Mouse (Mus musculus) urinary bladder, postnatal 10 days (tissue): Measurements from ENCODE around the gene Flrt1.
"Not testable (repeated sequence)": the region's sequence is repeated elsewhere in the genome, so short reads cannot be mapped to it uniquely, and the experiment has no call there.

Experiments used
- DNase-seq: peaks from one replicate; pipeline ENCODE4 v3.0.0; 2022; ENCODE audit warnings: low spot score

The Flrt1 gene

DNA sequence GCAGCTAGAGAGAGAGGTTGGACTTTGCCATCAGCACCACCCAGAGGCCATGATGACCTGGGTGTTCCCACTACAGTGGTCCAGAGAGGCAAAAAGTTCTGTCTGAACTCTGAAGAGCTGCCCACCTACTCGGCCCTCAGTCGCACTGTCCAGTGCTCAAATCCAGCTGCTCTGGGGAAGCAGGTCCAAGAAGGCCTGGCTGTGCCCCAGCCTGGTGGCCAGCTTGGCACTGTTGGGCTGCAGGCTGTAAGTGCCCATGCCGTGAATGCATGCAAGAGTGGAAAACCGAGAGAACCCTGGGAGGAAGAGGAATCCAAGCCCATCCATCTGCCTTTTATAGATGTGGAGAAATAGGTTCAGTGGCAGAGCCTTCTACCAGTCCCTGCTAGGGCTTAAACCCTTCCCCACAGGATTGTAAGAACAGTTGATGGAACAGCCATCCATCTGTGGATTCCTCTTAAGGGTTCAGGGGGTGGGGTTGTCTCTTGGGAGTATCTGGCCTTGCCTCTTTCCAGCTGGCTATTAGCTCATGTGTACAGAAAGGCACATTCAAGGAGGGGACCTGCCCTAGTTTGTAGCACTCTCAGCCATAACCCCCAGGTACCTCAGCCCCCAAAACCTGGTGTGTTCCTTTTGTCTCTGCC, 2.1 kb downstream of the Flrt1 start:
- DNase-seq = no peak

DNA sequence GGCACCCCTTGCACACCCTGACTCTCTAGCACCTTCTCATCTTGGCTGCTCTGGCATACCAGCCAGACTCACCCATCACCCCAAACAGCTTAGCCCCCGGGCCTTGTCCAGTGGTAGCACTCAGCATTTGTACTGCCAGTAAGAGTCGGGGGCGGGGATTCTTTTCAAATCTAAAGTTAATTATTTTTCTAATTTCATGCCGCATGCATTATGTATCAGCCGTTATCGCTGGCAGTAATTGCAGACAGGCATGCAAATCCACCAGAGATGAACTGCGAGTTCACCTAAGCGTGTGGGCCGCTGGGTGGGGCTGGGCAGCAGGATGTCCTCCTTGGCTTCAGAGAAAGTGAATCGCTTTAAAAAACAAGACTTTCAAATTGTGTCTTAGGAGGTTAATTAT, 3.5 kb downstream of the Flrt1 start:
- no peak for DNase-seq

DNA sequence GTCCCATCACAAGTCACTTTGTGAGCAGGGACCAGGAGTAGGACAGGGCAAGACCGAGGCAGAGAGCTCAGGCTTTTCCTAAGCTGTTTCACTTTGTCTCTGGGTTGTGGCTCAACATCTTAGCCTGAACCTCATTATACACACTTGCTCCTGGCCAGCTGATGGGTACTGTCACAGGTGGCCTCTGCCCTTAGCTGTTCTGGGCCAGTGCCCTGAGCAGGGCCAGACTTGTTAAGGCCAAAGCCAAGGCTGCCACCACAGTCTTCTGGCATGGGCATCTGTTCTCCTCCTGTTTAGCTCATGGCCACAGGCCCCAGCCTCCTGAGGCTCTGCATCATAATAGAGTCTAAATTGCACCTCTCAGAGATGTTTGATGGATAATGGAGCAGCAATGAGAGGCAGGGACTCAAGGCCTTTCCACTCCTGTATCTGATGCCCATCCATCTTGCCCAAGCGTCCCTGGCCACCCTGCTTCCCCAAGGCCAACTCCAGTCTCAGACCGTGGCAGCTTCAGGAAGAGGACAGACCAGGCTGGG, 5.8 kb downstream of the Flrt1 start:
- DNase-seq = no peak

DNA sequence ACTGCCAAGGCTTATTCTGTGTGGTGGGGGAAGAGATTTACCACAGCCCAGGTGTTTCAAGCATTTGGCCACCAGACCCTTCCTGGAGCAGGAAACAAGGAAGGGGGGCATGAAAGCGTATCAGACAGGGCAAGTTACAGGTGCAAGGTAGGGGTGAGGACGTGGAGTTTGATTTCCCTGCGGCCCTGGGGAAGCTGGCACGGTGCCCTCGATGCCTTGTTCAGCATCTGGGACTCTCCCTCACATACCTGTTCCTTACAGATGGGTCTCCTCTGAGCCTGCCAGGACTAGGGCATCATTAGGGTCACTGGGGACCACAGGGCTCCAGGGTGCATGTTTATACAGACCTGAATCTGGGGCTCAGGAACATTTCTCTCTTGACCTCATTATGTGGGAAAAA, 12.8 kb downstream of the Flrt1 start:
- no peak for DNase-seq

DNA sequence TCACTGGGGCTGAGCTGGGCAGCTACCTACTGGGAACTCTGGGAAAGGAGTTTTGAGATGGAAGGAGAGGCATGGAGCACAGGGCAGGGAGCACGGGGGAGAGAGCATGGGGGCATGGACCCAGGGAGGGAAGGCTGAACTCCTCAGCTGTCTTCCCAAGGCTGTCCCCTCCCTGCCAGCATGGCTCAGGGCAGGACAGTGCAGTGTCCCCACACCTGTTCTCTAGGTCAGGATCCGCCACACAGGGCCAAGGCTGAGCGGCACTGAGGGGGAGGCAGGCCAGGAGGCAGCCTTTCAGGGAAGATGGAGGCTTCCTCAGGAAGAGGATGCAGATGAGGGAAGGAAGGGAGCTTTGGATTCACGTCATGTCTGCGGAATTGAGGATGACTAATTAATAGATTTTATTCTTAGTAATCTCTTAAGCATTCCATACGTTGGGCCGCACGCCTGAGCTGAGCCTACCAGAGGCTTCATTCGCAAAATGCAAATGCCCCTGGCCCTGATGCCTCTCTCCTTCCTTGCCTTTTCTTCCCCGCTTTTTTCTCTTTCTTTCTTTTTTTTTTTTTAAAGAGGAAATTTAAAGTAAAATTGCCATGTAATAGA, 14.0 kb downstream of the Flrt1 start:
- DNase-seq = no peak

DNA sequence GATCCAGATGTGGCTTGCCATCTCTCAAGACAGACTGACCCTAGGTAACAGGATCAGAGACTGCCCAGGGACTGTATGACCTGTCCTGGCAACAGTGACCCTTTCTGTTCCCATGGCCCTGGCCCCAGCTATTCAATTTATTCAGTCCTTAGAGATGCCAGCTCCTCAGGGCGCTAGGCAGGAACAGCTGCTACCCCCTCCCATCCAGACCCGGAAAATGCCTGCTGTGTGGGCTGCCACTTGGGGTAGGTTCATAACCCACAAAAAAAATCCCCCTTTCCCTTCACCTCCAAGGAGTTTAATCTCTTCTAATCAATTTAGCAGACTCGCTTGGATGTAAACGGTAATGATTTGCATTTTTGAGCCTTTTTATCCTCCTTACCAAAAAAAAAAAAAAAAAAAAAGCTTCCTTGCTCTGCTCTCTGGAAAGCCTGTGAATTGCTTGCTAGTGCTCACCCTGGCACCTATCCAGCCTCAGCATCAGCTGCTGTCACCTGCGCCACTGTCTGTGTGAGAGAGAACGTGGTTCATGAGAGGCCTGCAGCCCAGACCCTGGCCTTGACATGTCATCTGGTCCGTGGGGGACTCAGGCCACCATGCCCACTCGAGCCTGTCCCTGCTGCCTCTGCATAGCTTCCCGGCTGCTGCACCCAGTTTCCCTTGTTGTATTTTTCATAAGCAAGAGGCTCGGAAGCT, 15.0 kb downstream of the Flrt1 start:
- DNase-seq = no peak

DNA sequence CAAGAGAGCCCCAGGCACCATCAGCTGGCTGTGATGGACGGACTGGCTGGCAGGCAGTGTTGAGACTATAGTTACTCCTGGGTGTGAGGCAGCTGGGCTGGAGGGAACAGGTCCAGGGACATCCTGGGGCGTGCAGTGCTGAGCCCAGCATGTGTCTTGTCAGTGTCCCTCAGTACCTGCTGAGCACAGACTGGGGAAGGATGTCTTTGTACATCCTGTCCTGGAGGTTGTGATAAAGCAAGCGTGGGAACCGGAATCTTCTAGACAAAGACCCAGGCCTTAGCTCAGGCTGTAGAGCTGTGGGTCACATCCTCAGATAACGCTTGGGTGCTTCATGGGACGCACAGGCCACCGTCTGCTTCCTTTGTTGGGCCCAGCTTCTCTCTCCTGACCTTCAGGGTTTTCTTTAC, 15.7 kb downstream of the Flrt1 start:
- DNase-seq = no peak

DNA sequence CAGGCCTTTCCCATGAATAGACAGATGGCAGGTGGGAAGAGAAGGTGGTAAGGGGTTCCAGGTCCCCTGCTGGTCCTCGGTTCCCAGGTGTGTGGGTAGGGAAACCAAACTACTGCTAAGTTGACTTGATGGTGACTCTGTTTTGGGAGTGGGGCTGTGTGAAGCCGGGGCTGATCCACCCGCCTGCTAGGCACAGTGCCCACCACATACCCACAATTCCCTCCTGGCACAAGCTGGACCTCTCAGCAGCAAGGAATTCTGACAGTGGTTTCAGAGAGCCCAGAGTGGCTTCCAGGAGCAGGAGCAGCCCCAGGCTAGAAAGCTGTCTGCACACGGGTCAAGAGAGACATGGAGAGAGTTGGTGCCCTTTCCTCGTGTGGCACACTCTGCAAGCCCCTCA, 16.5 kb downstream of the Flrt1 start:
- no peak for DNase-seq

DNA sequence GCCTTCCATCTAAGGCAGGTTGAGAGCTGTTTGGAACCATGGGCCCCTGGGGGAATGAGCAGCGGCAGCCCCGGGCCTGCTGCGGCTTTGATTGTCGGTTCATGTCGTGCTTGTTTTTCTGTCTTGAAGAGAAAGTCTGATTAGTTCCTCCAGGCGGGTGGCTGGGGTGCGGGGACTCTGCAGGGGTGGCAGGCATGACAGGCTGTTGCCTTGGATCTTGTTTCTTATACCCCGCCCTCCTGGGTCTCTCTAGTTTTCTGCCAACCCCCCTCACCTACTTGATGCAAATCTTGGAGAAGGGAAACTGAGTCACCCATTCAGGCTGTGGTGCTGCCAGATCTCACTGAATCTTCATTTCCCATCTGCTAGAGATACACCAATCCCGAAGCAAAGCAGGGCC, 17.0 kb downstream of the Flrt1 start:
- no peak for DNase-seq

DNA sequence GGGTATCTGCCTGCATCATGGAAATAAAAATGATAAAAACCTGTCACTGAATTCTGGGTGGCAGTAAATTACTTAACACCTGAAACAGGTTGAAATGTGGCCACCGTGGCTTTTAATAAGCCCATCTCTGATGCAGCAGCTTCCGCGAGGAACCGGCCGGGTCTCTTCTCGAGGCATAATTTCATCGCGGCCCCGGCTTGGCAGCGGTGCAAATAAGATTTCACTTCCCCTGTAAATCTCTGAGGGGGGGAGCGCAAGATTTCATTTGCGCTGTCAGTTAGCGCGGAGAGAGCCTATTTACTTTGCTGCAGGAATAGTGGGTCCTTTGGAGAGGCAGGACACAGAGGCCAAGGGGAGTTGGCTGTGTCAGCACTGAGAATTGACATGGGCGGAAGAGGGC, 20.8 kb downstream of the Flrt1 start:
- DNase-seq = no peak

DNA sequence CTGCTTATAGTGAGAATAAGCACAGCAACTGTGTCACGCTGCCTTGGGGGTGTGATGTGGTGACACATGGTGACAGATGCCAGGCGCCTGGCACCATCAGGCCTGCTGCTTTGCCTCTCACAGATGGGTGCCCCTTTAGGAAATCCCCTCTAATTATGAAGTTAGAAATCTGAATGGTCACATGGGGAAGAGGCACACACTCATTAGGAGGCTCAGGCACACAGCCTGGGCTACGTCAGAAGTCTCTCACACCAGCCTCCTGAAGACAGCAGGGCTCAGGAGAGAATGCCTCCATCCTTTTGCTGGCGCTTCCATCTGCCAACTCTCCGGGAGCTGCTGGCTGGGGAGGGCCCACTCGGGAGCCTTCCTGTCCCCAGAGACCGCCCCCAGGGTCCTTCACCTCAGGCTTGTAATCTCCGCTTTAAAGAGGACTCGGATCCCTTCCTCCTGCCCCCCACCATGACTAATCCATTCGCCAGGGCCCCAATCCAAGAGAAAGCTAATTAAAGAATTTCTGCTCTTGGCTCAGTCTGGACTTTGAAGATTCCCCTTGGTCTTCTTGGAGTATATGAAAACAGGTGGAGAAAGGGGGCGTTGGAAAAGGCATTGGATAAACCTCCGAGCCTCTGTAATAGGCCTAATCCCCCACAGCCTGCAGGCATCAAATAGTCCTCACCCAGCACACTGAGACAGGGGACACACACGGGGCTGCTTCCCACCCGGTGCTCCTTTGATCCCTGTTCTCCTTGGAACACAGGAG, 22.3 kb downstream of the Flrt1 start:
- DNase-seq = no peak

DNA sequence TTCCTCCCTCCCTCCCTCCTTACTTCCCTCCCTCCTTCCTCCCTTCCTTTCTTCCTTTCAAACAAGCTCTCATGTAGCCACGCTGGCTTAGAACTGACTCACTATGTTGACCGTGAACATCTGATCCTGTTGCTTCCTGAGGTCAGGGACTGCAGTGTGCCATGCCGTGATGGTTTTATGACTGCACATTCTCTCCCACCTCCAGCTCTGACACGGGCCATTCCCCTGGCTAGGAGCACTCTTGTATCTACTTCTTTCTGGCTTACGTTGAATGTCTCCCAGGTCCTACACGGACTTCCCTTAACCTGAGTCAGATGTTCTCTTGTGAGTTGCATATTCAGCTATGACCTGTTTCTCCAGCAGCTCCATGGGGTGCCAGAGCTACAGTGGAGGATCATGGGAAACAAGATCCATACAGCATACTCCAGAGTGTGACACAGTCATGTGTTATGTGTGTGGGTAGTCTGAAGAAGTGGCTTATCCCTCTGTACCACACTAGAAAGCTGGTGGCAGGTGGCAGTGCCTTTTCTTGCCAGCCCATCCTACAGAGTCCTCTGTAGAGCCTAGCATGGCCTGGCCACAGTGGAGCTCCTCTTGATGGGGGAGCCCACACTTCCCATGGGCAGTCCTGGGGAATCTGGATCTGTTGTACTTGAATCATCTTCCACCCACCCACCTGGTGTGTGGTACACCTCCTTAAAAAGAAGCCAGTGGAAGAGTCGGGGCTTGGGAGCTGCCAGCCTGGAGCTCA, 23.8 kb downstream of the Flrt1 start:
- no peak for DNase-seq

DNA sequence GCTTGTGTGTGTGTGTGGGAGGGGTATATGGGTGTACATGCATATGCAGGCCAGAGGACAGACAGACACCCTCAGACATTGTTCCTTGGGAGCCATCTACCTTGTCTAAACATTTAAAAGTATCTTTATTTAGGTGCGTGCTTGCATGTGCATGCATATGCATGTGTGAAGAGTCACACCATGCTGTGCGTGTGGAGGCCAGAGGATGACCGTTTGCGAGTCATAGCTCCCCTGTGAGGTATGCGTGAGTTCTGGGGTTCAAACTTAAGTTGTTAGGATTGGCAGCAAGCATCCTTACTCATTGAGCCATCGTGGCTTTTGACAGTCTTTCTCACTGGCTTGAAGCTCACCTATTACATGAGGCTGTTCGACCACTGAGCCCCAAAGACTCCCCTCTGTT, 27.3 kb downstream of the Flrt1 start:
- DNase-seq = no peak

DNA sequence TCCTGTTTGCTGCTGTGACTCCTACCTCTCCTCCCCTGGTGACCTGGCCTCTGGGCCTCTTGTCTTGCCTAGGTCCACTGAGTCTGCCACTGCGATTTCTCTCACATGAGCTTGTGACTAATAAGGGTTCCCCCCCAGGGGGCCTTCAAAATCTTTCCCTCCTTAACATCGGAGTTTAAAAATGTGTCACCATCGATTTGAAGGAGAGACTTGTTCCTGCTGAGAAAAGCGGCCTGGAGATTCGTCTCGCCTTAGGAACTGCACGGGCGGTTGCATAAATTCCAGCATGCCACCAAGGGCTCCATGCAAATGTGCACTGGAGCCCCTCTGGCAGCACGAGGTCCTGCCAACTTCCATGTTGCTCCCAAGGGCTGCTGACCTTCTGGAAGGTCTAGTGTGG, 27.9 kb downstream of the Flrt1 start:
- DNase-seq = no peak

DNA sequence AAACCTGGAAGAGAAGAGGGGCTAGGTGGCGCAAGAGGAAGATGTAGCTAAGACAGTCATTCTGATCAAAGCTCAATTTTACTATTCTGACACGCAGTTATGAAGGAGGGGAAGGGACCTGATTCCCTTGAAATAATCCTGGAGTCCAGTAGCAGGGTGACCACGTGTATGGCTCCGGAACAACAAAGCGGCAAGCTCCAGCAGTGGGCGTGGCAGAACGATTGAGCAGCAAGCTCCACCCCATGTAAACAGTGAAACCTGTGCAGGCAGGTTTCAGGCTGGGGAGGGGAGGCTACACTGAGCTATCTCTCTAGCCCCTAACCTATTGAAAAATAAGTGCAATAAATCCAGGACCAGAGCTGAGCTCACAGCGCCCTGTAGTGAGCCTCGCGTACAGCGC, 30.2 kb downstream of the Flrt1 start:
- DNase-seq = not testable (repeated sequence)

DNA sequence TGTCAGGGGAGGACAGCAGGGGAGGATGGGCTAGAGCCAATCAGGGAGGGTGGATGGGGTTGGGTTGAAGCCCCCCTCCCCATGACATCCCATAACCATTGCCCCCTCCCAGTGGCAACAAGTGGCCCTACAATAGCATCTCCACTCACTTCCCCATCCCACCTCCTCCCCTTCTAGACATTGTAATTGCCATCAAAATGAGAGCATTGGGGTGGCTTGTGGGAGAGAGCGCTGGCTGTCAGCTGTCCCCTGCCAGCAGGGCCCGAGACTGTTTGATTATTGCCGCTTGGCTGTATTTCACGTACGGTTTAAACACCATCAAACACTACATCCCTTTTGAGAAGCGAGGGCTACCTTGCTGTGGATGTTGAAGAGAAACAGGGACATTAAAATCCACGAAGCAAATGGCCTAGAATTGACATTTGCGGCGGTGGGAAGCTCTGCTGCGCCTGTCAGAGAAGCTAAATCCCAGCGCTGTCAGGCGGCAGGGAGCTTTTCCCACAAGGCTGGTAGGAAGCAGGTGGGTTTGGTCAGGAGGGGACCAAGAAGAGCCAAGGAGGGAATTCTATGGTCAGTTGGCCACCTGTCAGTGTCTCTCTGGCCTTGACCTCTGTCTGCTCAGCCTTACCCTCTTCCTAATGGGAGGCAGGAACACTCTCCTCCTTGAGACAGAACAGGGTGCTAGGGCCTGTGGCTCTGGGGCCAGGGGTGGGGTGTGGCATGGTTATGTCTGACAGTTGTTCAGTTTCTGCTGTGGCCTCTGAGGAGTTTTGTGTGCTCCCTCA, 31.3 kb downstream of the Flrt1 start:
- no peak for DNase-seq

DNA sequence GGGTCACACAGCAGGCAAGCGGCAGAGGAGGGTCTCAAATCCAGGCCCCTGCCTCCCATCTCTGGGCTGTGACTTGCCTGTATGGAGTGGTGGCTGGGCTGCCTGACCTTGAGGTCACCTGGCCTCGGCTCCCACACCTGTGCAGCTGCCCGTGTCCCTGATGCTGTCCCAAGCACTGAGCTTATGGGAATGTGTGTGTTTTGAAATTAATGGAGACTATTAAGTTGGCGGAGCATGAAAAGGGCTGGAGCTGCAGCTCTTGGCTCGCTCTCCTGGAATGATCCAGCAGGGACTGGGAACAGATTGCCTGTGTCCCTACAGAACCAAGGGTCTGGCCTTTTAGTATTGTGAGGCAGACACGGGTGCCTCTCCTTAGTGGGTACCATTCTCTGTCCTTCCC, 33.3 kb downstream of the Flrt1 start:
- DNase-seq = no peak

DNA sequence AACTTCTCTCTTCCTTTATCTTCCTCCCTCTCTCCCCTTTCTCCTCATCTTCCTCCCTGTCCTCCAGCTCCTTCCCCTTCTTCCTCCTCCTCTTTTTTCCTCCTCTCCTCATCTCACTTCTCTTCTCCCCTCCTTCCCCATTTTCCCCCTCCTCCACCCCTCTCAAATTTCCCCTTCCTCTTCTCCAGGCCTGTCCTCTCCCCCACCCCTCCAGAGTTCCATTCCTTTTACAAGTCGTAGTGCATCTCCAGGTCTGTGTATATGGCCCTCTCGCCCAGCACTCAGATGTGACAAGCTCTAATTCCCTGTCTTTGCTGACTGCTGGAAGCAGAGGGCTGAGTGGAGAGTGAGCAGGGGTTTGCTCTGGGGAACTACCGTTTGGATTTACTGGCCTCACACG, 34.8 kb downstream of the Flrt1 start:
- no peak for DNase-seq

DNA sequence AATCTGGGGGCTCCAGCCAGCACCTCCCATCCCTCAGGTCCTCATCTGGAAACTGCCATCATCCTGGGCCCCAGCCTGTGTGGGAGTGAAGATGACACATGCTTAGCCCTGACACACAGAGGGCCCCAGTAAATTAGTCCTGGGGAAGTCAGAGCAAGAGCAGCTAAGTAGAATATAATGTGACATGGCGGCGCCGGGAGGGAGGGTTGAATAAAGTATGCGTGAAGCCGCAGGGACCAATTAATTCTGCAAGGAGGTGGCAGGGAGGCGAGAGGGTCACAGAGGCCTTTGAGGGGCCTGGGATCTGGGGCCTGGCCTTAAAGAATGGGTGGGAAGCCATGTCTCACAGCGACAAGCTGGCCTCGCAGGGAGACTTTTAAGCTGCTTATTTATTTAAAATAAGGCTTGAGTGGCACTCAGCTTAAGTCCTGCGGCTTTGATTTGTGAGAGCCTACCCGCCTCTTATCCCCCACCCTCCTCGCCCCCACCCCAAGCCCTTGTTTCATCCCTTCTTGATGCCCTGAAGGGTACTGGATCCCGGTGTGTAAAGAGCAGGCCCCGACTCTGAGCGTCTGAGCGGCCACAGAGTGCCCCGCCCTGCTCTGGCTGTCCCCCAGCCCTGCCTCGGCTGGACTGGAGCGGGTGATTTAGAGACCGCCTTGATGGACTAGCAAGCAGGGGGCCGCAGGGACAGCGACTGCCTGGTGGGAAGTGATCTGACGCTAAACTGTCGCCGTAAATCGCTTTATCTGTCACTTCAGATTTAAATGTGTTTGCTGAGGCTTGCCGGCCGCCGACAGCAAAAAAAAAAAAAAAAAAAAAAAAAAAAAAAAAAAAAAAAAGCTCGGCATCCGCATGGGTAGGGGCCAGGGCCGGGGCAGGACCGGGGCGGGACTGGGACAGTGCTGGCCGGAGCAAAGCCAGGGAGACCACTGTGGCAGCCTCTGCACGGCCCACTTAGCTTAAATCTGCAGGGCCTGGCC, 35.5 kb downstream of the Flrt1 start:
- DNase-seq = no peak
